Mouse (Mus musculus) spleen, adult 2 months (tissue): ENCODE data around the gene Sec16a. TPM values are rescaled to one million over a fixed set of nuclear protein-coding genes. Genes with fewer than 3 reads are reported as not detected.

Experiments used
- DNase-seq, 2 experiments: peaks; one replicate each; pipeline versions ENCODE4 v3.0.0 to v3.0.0-alpha.2; 2012 to 2021; ENCODE audit warnings: low spot score in 2 of 2, low read depth in 1 of 2
- H3K27ac ChIP-seq: fragments of 200-500 bp; 2 replicates; pipeline ENCODE4 v1.5.1; 2012; ENCODE audit warnings: low read length, inconsistent platforms; ENCODE audit not compliant: insufficient read depth
- H3K27me3 ChIP-seq: fragments of 200-500 bp; 2 replicates; pipeline ENCODE4 v1.6.1; 2012; ENCODE audit warnings: mild to moderate bottlenecking, moderate library complexity, low read length, inconsistent platforms; ENCODE audit not compliant: control insufficient read depth, insufficient read depth
- H3K36me3 ChIP-seq: fragments of 200-500 bp; 2 replicates; pipeline ENCODE4 v1.6.1; 2012; ENCODE audit warnings: mild to moderate bottlenecking, low read length, inconsistent platforms; ENCODE audit not compliant: control insufficient read depth, insufficient read depth
- H3K4me1 ChIP-seq: fragments of 200-500 bp; 2 replicates; pipeline ENCODE4 v1.6.1; 2011; ENCODE audit warnings: inconsistent platforms; ENCODE audit not compliant: control insufficient read depth, insufficient read depth, insufficient read length
- H3K4me3 ChIP-seq: fragments of 200-500 bp; 2 replicates; pipeline ENCODE4 v1.5.1; 2011; ENCODE audit warnings: mild to moderate bottlenecking, inconsistent platforms; ENCODE audit not compliant: insufficient read depth, insufficient read length; ENCODE audit errors: extremely low read depth
- CTCF ChIP-seq: fragments of 200-500 bp; IDR thresholded peaks from 2 replicates; pipeline ENCODE4 v1.5.1; 2011; ENCODE audit warnings: mild to moderate bottlenecking, inconsistent platforms; ENCODE audit not compliant: insufficient read depth, insufficient read length, insufficient replicate concordance; ENCODE audit errors: extremely low read depth
- POLR2A ChIP-seq: fragments of 200-500 bp; IDR thresholded peaks from 2 replicates; pipeline ENCODE4 v1.6.1; 2011; ENCODE audit warnings: low read depth, low read length, inconsistent platforms
- WGBS: fragments of 180-500 bp; shearing (Covaris S2); methylation state at CpG from one replicate; pipeline ENCODE4 v1.1.7; 2018; 5-methylcytosine and 5-hydroxymethylcytosine counted together
- polyA plus RNA-seq: library from polyadenylated mRNA; depleted of rRNA; stranded (reverse); fragments of >200 nt; gene quantifications from 2 replicates; pipeline ENCODE4 v1.2.3, GENCODE M21; 2012

Gene Sec16a
- polyA plus RNA-seq, 1 experiment: 65.2 TPM

DNA sequence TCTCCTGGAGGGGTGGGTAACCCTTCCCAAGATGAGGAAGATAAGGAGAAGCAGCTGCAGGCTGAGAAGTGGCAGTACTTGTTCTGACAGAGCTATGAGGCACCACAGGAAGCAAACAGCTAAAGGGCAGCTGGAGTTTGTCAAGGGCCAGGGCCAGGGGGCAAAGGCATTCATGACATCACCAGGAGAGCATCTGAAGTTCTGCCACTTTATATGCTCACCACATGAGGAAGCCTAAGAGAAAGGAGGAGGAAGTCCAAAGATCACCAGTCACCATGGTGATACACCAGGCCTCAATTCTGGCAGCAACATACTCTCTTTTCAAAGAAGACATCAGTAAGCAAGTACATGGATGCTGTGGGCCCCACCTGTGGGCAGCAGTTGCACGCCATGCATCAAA, 21.9 kb downstream of the Sec16a start:
- H3K4me1 ChIP-seq: no peaks in the 10 kb centered on the region
- no peaks in the 10 kb centered on the region for H3K27me3 ChIP-seq
- TF ChIP-seq CTCF (no peak), POLR2A (no peak)
- H3K36me3 ChIP-seq: peaks cover 54% of the 10 kb centered on the region
- no peak for DNase-seq
- no peak overlapping the region for H3K4me3 ChIP-seq
- H3K27ac ChIP-seq: no peak overlapping the region
- WGBS: 97% methylated on average over 1 of the region's 1 CpGs

DNA sequence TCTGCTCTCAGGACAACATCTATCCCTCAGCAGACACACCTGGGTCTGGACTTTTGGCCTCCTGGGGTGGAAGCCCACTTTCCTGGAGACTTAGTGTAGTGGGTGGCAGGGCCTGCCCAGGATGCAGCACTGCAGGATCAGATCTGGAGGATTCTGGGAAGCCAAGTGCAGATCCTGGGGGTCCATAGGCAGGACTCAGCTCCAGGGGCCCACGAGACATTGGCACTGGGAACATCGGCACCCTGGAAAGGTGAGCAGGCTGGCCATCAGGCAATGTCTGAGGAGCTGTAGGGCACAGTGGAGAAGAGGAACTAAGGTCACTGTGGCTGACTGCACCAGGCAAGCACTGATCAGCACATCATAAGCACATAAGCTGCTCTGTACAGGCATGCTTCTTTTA, 23.0 kb downstream of the Sec16a start:
- Histone ChIP-seq H3K27me3 (no peaks in the 10 kb centered on the region), H3K27ac (no peak overlapping the region), H3K36me3 (peaks cover 52% of the 10 kb centered on the region), H3K4me1 (no peaks in the 10 kb centered on the region), H3K4me3 (no peak overlapping the region)
- TF ChIP-seq POLR2A (no peak), CTCF (no peak)
- WGBS: 95% methylated on average over 2 of the region's 2 CpGs
- DNase-seq: no peak

DNA sequence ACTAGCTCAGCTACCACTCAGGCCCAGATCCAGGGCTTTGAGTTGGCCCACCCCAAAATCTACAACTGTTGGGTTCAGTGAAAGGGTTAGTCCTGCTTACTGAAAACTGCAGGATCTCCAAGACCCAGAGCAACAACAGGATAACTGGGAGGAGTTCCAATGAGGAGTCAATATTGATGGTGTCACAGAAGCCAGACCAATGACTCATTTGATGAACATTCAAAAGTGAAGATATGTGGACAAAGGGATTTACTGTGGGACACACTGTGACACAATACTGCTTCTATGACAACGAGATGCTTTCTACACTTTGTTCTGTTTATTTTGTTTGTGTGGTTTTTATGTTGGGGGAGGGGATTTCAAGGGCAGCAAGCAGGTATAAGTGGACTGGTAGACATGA, 26.9 kb downstream of the Sec16a start:
- Histone ChIP-seq H3K4me3 (no peak overlapping the region), H3K27ac (no peak overlapping the region), H3K4me1 (no peaks in the 10 kb centered on the region), H3K27me3 (no peaks in the 10 kb centered on the region), H3K36me3 (peaks cover 48% of the 10 kb centered on the region)
- no peak for DNase-seq
- WGBS: 97% methylated on average over 1 of the region's 1 CpGs
- TF ChIP-seq POLR2A (no peak), CTCF (no peak)

DNA sequence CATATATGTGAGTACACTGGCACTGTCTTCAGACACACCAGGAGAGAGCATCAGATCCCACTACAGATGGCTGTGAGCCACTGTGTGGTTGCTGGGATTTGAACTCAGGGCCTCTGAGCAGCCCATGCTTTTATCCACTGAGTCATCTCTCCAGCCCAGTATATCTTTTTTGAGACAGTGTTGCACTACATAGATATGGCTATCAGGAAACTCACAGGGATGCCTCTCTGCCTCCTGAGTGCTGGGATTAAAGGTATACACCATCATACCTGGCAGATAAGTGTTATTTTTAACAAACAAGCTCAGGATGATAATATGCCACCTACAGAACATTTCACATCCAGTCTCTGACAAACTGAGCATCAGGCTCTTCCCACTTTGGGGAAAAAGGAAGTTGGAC, 27.9 kb downstream of the Sec16a start:
- no peaks in the 10 kb centered on the region for H3K4me1 ChIP-seq
- TF ChIP-seq POLR2A (no peak), CTCF (no peak)
- H3K4me3 ChIP-seq: no peak overlapping the region
- no peaks in the 10 kb centered on the region for H3K27me3 ChIP-seq
- H3K27ac ChIP-seq: no peak overlapping the region
- H3K36me3 ChIP-seq: peaks cover 48% of the 10 kb centered on the region
- DNase-seq: no peak

DNA sequence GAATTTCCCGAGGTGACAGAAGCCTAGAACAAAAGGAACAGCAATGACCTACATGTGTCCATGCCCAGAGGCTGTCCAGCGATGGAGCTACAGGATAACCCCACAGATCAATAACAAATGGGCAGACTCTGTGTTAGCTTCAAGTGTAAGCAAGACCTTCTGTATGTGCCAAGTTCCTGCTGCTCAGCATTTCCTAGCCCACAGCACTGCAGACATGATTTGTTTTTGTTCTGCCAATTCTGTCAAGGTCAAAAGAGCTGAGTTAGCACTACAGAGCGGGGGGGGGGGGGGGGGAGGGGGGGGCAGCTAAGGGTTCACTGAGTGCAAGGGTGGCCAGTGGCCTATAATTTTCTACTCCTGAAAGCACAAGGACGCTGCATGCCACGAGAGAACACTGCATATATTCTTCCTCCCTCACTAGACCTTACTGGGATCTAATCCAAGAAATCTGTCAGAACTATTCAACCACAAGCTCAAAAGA, 34.0 kb downstream of the Sec16a start:
- H3K27me3 ChIP-seq: no peaks in the 10 kb centered on the region
- H3K4me3 ChIP-seq: no peak overlapping the region
- 75% methylated on average over 5 of the region's 5 CpGs for WGBS
- peaks cover 31% of the 10 kb centered on the region for H3K36me3 ChIP-seq
- peaks cover 9% of the 10 kb centered on the region; the same call in 1 of the 2 replicates for H3K4me1 ChIP-seq
- DNase-seq: no peak
- no peak overlapping the region for H3K27ac ChIP-seq
- TF ChIP-seq CTCF (no peak), POLR2A (no peak)

DNA sequence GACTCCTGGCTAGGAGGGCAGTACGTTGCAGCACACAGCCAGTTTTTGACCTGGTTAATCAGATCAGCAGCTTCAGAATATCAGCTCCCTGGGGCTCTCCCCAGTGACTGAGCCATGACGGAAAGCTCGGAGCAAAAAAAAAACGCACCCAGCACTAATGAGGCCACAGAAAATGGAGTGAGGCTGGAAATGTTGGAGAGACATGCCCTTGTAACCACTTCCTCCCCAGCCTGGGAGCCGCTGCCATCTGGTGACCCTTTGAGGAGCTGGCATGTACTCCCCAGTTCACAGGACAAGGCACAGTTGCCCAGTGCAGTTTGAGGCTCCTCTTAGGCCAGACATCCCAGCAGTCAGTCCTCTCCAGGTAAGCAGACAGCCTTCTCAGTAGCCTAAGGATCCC, 34.9 kb downstream of the Sec16a start:
- no peak overlapping the region for H3K27ac ChIP-seq
- H3K36me3 ChIP-seq: peaks cover 22% of the 10 kb centered on the region
- no peak for TF ChIP-seq CTCF
- no peaks in the 10 kb centered on the region for H3K27me3 ChIP-seq
- WGBS: 73% methylated on average over 5 of the region's 5 CpGs
- H3K4me3 ChIP-seq: no peak overlapping the region
- peaks cover 9% of the 10 kb centered on the region; the same call in 1 of the 2 replicates for H3K4me1 ChIP-seq
- no peak for DNase-seq

DNA sequence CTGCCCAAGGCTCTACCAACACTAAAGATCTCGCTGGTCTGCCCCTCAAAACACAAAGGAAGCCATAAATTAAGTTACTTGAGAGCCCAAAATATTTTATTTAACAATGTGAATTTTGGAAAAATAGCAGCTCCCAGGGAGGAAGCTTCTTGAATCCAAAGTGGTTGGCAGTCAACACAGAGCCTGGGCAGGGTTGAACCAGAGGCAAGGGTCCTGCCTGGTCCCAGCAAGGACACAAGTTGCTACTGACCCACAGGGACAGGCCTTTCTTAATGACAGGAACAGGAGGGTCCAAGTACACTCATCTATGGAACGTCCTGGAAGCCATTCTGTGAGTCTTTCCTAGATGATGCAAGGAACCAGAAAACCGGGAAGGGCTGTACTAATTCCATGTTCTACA, 35.7 kb downstream of the Sec16a start:
- Histone ChIP-seq H3K27ac (no peak overlapping the region), H3K4me3 (no peak overlapping the region), H3K27me3 (no peaks in the 10 kb centered on the region), H3K4me1 (peaks cover 9% of the 10 kb centered on the region; the same call in 1 of the 2 replicates), H3K36me3 (peaks cover 19% of the 10 kb centered on the region)
- TF ChIP-seq POLR2A: no peak
- no peak for TF ChIP-seq CTCF
- WGBS: 59% methylated on average over 3 of the region's 3 CpGs
- no peak for DNase-seq

DNA sequence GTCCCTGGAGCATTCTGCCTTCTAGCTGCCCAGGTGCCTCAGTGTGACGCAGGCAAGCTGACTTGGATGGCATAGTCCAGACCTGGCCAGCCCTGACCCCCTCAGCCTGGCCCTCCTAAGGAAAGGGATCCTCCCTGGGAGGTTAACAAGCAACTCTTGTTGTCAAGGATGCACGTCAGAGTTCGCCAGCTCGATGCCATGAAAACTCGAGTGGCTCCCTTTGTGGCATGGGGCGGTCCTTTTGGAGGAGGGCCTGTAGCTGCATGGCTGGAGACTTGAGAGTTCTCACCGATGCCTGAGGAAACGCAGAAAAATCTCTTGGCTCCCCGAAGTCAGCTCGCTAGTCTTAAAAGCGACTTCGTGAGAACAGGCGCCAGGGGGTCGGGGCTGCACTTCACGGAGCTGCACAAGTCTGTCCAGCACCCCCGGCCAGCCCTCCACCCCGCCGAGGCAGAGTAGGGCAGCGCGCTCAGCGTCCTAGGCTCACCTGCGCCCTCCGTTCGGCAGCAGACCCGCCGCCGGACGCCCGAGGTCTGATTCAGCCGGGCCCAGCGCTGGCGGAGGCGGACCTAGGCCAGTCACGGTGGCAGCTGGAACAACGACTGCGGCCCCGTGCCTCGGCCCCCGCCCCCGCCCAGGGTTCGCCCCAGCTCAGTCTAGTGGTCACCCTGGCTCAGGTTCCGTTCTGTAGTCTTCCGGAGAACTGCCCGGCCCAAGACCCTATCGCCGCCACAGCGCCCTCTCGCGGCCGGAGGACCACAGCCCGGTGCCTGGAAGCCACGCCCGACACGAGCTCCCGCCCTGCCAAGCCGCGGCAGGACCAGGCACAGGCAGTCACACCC, 36.3 kb downstream of the Sec16a start, which contains the start of gene Inpp5e:
Gene Inpp5e, minus strand, starts transcription at position 689 of the 842 bp plus-strand sequence.
- WGBS: under 1% methylated on average over 57 of the region's 57 CpGs
- DNase-seq: peak; percentile 69 to 96
- TF ChIP-seq CTCF (peak; percentile 95), POLR2A (peak; percentile 3; the same call in 1 of the 2 replicates)
- H3K4me1 ChIP-seq: peaks cover 9% of the 10 kb centered on the region; the same call in 1 of the 2 replicates
- H3K27ac ChIP-seq: peak within 1 kb of the TSS; percentile 63
- H3K4me3 ChIP-seq: peak within 1 kb of the TSS; percentile 94
- no peaks in the 10 kb centered on the region for H3K27me3 ChIP-seq
- H3K36me3 ChIP-seq: peaks cover 15% of the 10 kb centered on the region
